Mouse (Mus musculus) embryonic facial prominence, embryonic 15.5 days (tissue): ENCODE measurements at regions not wholly inside any gene's neighbourhood (a gene's known extent, or its start where the extent isn't known, plus 50 kb on each side); places are given as distances from the start of the nearest gene placed in this dataset.

Source experiments
- ATAC-seq: fragments of 200-750 bp; cut with Nextera tagmentation; 2 replicates; pipeline ENCODE4 v1.8.0; 2017; ENCODE audit warnings: low read depth, moderate TSS enrichment; ENCODE audit not compliant: insufficient number of reproducible peaks, low FRiP score, low TSS enrichment
- H3K27ac ChIP-seq: fragments of 300-500 bp; sonication (generic); replicated peaks from 2 replicates; pipeline ENCODE4 v1.5.1; 2015; ENCODE audit warnings: mild to moderate bottlenecking, inconsistent platforms
- H3K27me3 ChIP-seq: fragments of 300-500 bp; sonication (generic); 2 replicates; pipeline ENCODE4 v1.6.1; 2015; ENCODE audit warnings: inconsistent platforms
- H3K36me3 ChIP-seq: fragments of 300-500 bp; sonication (generic); 2 replicates; pipeline ENCODE4 v1.6.1; 2015; ENCODE audit warnings: mild to moderate bottlenecking, inconsistent platforms
- H3K4me1 ChIP-seq: fragments of 300-500 bp; sonication (generic); 2 replicates; pipeline ENCODE4 v1.6.1; 2015; ENCODE audit warnings: inconsistent platforms
- H3K4me2 ChIP-seq: fragments of 300-500 bp; sonication (generic); replicated peaks from 2 replicates; pipeline ENCODE4 v1.6.1; 2015; ENCODE audit warnings: mild to moderate bottlenecking, inconsistent platforms
- H3K4me3 ChIP-seq: fragments of 300-500 bp; sonication (generic); replicated peaks from 2 replicates; pipeline ENCODE4 v1.5.1; 2015; ENCODE audit warnings: mild to moderate bottlenecking, inconsistent platforms
- H3K9ac ChIP-seq: fragments of 300-500 bp; sonication (generic); 2 replicates; pipeline ENCODE4 v1.6.1; 2015; ENCODE audit warnings: inconsistent platforms
- H3K9me3 ChIP-seq: fragments of 300-500 bp; sonication (generic); replicated peaks from 2 replicates; pipeline ENCODE4 v1.6.1; 2016; ENCODE audit warnings: inconsistent platforms
- WGBS: fragments of 180-500 bp; shearing (Covaris S2); methylation state at CpG from one replicate; pipeline ENCODE4 v1.1.7; 2015; 5-methylcytosine and 5-hydroxymethylcytosine counted together

DNA sequence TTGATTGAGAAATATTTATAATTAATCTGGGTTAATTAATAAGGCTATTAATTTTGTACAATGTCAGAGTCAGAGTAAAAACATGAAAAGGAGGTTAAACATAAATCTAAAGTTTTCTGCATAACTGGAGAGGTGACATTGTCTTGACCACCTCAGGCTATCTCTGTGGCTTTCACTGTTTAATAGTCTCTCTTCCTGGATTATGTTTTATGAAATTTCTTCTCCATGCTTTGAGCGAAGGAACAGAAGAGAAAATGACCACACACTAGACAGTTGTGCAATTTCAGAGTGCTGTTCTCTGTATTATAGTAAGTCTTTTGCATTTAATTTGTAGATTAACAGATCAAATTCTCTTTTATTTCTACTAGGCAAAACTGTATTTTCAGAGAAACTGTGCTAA, 239.3 kb upstream of the C030005K15Rik start:
- no peaks in the 10 kb centered on the region for H3K27me3 ChIP-seq
- H3K36me3 ChIP-seq: no peaks in the 10 kb centered on the region
- H3K4me1 ChIP-seq: no peaks in the 10 kb centered on the region
- H3K27ac ChIP-seq: no peak overlapping the region
- no peak overlapping the region for H3K9ac ChIP-seq
- no peak overlapping the region for H3K4me3 ChIP-seq
- 70% methylated on average over 1 of the region's 1 CpGs for whole genome bisulfite sequencing
- ATAC-seq: no peak
- H3K4me2 ChIP-seq: no peak overlapping the region
- no peaks in the 10 kb centered on the region for H3K9me3 ChIP-seq

DNA sequence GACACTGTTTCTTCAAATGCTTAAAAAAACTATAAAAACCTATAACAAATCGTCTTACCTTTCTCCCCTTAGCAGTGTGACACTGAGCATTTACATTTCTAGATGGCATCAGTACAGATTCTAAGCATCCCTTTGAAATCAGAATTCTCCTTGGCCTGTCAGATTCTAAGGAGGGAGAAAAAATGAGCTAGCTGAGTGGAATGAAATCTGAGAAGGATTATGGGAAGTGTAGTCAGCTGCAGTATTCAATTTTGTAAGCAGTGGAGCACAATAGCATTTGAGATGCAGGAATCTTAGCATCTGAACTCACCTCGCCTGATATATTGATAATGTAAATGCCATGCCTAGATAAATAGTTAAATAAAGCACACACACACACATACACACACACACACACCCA, 240.4 kb upstream of the C030005K15Rik start:
- Histone ChIP-seq H3K36me3 (no peaks in the 10 kb centered on the region), H3K27me3 (no peaks in the 10 kb centered on the region), H3K4me2 (no peak overlapping the region), H3K9ac (no peak overlapping the region), H3K4me1 (no peaks in the 10 kb centered on the region), H3K9me3 (no peaks in the 10 kb centered on the region), H3K4me3 (no peak overlapping the region), H3K27ac (no peak overlapping the region)
- 44% methylated on average over 2 of the region's 2 CpGs for WGBS
- no peak for ATAC-seq

DNA sequence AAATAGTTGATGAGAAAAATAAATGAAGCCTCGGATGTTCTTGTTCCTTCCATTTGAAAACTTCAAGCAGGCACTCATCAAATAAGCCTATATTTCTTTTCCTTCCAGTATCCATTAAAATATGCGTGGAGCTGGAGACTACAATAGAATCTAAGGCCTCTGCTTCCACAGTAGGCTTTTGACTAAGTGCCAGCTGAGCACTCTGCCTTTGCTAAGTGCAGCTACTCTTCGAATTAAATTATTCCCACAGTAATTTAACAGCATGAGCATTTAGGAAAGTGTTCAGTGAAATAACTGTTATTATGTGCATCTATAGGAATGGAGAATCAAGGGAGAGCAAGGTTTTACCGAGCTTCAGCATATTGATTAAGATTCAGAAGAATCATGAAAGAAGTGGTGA, 280.5 kb upstream of the C030005K15Rik start:
- 48% methylated on average over 4 of the region's 4 CpGs for WGBS
- Histone ChIP-seq H3K9ac (no peak overlapping the region), H3K9me3 (no peaks in the 10 kb centered on the region), H3K36me3 (no peaks in the 10 kb centered on the region), H3K27me3 (no peaks in the 10 kb centered on the region), H3K4me3 (no peak overlapping the region), H3K27ac (no peak overlapping the region), H3K4me2 (no peak overlapping the region), H3K4me1 (no peaks in the 10 kb centered on the region)
- no peak for ATAC-seq

GRCm38 (mm10) chr10:98008355-98008754, 281.8 kb upstream of the C030005K15Rik start:
- Histone ChIP-seq H3K36me3 (no peaks in the 10 kb centered on the region), H3K9ac (no peak overlapping the region), H3K4me1 (no peaks in the 10 kb centered on the region), H3K4me3 (no peak overlapping the region), H3K27ac (no peak overlapping the region), H3K27me3 (no peaks in the 10 kb centered on the region), H3K9me3 (no peaks in the 10 kb centered on the region), H3K4me2 (no peak overlapping the region)
- WGBS: 28% methylated on average over 1 of the region's 1 CpGs
- no peak for ATAC-seq

- no peak overlapping the region for H3K4me2 ChIP-seq
- H3K9ac ChIP-seq: no peak overlapping the region
- no peaks in the 10 kb centered on the region for H3K36me3 ChIP-seq
- no peak overlapping the region for H3K4me3 ChIP-seq
- no peaks in the 10 kb centered on the region for H3K9me3 ChIP-seq
- no peaks in the 10 kb centered on the region for H3K4me1 ChIP-seq
- no peak overlapping the region for H3K27ac ChIP-seq
- ATAC-seq: no peak
- WGBS: 79% methylated on average over 2 of the region's 2 CpGs
- H3K27me3 ChIP-seq: no peaks in the 10 kb centered on the region
Observed at GRCm38 (mm10) chr10:98012916-98013315, 286.4 kb upstream of the C030005K15Rik start.

DNA sequence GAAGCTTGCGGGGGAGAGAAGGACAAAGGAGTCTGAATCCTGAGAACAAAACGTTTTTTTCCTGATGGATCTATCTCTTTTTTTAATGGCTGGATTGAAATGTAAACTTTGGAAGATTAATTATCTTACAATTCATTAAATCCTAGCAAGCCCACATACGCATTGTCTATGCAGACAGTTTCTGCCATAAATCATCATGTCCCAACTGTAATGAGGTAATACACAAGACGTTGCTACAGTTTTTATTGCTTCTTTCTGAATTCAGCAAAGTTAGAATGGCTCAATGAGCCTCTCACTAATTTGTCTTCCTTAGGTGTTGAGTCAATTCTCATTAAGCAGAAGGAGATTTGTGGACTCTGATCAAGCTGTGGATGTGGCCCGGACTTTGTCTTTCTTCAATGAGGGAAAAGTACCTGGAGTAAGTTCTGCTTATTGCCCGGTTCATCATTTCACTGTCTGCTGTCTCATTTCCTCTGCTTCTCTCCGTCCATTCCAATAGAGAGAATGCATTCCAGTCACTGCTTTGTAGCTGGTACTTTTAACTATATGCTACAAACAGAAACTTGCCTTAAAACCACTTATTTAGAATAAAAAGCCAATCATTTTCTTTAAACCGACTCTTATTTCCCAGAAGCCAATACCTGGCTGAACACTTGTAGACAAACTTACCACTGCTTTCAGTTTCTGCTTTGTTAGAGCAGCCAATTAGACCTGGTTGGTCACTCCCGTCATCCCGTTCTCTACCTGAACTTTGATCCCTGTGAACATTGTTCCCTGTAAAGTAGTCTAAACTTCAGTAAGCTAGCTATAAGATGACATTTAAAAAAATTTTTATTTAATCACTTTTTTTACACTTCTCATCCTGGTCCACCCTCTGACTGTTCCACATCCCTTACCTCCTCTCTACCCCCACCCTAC, 288.7 kb upstream of the C030005K15Rik start:
- ATAC-seq: no peak
- no peaks in the 10 kb centered on the region for H3K27me3 ChIP-seq
- no peak overlapping the region for H3K4me3 ChIP-seq
- H3K4me1 ChIP-seq: no peaks in the 10 kb centered on the region
- no peaks in the 10 kb centered on the region for H3K36me3 ChIP-seq
- H3K9me3 ChIP-seq: no peaks in the 10 kb centered on the region
- no peak overlapping the region for H3K27ac ChIP-seq
- H3K4me2 ChIP-seq: no peak overlapping the region
- no peak overlapping the region for H3K9ac ChIP-seq
- 85% methylated on average over 10 of the region's 10 CpGs for WGBS

DNA sequence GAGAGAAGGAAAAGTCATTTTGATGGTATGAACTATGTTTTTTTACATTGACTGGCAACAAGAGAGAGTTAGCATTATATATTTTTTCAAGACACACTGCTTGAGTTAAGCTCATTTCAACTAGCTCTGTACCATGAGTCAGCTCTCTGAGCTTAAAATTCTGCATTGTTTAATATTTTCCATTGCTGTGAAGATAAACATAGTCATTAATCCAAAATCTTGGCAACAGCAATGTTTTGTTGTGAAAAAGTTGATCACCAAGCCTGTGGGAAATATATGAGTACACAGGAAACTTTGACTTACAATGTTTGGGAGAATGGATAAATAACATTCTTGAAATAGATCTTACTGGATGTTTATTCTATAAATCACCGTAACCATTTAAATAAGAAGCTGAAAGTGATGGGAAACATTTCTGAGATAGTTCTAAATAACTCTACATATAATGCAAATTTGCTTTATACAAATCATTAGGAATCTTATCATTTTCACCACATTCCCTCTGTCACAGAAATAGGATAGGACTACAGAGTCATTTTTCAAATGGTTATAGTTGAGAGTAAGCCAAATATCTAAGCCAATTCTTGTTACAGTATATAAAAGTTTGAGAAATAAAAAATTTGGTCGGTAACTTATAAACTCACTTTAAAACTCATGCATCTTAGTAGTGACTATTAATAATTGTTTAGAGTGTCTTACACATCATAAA, 290.2 kb upstream of the C030005K15Rik start:
- 70% methylated on average over 2 of the region's 2 CpGs for WGBS
- no peaks in the 10 kb centered on the region for H3K4me1 ChIP-seq
- H3K27me3 ChIP-seq: no peaks in the 10 kb centered on the region
- H3K27ac ChIP-seq: no peak overlapping the region
- no peak overlapping the region for H3K4me3 ChIP-seq
- ATAC-seq: no peak
- no peak overlapping the region for H3K4me2 ChIP-seq
- no peak overlapping the region for H3K9ac ChIP-seq
- H3K9me3 ChIP-seq: no peaks in the 10 kb centered on the region
- H3K36me3 ChIP-seq: no peaks in the 10 kb centered on the region

DNA sequence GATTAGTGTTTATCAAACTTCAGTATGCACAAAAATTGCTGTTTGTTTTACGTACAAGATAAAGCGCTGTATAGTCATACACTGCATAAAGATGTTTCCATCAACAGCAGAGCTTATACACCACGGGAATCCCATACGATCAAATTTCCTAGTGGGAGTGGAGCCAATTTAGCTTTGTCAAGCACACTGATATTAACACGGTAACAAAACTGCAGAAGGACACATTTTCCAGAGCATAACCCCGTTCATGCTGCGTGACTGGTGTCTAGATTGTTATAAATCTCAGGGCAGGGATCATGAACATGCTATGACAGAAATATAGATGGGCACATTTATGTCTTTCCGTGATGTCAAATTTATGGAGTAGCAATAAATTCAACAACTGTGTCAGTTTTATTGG, 302.6 kb upstream of the C030005K15Rik start:
- 48% methylated on average over 8 of the region's 8 CpGs for WGBS
- no peak overlapping the region for H3K9ac ChIP-seq
- H3K27ac ChIP-seq: no peak overlapping the region
- H3K27me3 ChIP-seq: no peaks in the 10 kb centered on the region
- no peak overlapping the region for H3K4me3 ChIP-seq
- H3K9me3 ChIP-seq: no peaks in the 10 kb centered on the region
- ATAC-seq: no peak
- no peaks in the 10 kb centered on the region for H3K36me3 ChIP-seq
- no peaks in the 10 kb centered on the region for H3K4me1 ChIP-seq
- H3K4me2 ChIP-seq: no peak overlapping the region

DNA sequence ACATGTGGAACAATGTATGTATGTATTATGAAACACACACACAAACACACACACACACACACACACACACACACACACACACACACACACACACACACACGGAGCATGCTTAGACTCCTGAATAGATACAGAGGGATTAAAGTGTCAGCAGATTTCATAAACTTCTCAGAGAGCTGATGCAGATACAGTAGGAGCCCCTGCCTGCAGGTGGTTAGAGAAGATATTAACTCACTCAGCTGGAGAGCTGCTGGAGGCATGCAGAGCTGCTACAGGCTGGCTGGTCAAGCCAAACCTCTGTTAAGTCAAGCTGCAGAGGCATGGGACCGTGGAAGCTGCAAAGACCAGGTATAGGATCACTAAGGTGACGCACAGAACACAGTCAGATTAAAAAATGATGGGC, 303.1 kb upstream of the C030005K15Rik start:
- H3K9me3 ChIP-seq: no peaks in the 10 kb centered on the region
- no peak overlapping the region for H3K4me3 ChIP-seq
- no peak overlapping the region for H3K9ac ChIP-seq
- no peaks in the 10 kb centered on the region for H3K27me3 ChIP-seq
- WGBS: 60% methylated on average over 3 of the region's 3 CpGs
- ATAC-seq: no peak
- H3K36me3 ChIP-seq: no peaks in the 10 kb centered on the region
- no peaks in the 10 kb centered on the region for H3K4me1 ChIP-seq
- H3K4me2 ChIP-seq: no peak overlapping the region
- H3K27ac ChIP-seq: no peak overlapping the region

GRCm38 (mm10) chr10:98032661-98033060, 306.1 kb upstream of the C030005K15Rik start:
- no peak for ATAC-seq
- no peak overlapping the region for H3K4me2 ChIP-seq
- H3K27me3 ChIP-seq: no peaks in the 10 kb centered on the region
- H3K9ac ChIP-seq: no peak overlapping the region
- H3K36me3 ChIP-seq: no peaks in the 10 kb centered on the region
- no peak overlapping the region for H3K4me3 ChIP-seq
- no peak overlapping the region for H3K27ac ChIP-seq
- 91% methylated on average over 1 of the region's 1 CpGs for WGBS
- H3K9me3 ChIP-seq: no peaks in the 10 kb centered on the region
- H3K4me1 ChIP-seq: no peaks in the 10 kb centered on the region

- Histone ChIP-seq H3K9me3 (no peaks in the 10 kb centered on the region), H3K27ac (no peak overlapping the region), H3K27me3 (no peaks in the 10 kb centered on the region), H3K4me3 (no peak overlapping the region), H3K4me2 (no peak overlapping the region), H3K4me1 (no peaks in the 10 kb centered on the region), H3K9ac (no peak overlapping the region), H3K36me3 (no peaks in the 10 kb centered on the region)
- ATAC-seq: no peak
- WGBS: 63% methylated on average over 4 of the region's 4 CpGs
Observed at GRCm38 (mm10) chr10:98041766-98042165, 315.2 kb upstream of the C030005K15Rik start.
